Mouse (Mus musculus) megakaryocyte, embryonic 14.5 days (primary cell): ENCODE results near the gene Dgcr6. TPM values are rescaled to one million over a fixed set of nuclear protein-coding genes. Genes with fewer than 3 reads are reported as not detected.
A peak's percentile ranks its signal among the peaks of the same experiment; 100 is the strongest.

Experiments
- H3K27me3 ChIP-seq: replicated peaks from 2 replicates; pipeline ENCODE3; 2012; ENCODE audit warnings: inconsistent platforms
- H3K36me3 ChIP-seq: replicated peaks from 2 replicates; pipeline ENCODE3; 2012; ENCODE audit warnings: low read length, inconsistent platforms, mixed read lengths
- H3K4me1 ChIP-seq: 2 replicates; pipeline ENCODE4 v1.6.1; 2012; ENCODE audit warnings: inconsistent platforms
- H3K4me3 ChIP-seq: replicated peaks from 2 replicates; pipeline ENCODE3; 2012; ENCODE audit warnings: moderate library complexity, mild to moderate bottlenecking, inconsistent platforms
- H3K9me3 ChIP-seq: 2 replicates; pipeline ENCODE4 v1.6.1; 2012; ENCODE audit warnings: inconsistent platforms
- FLI1 ChIP-seq: IDR thresholded peaks from 2 replicates; pipeline ENCODE4 v1.6.1; 2012; ENCODE audit warnings: low read length, inconsistent platforms, mixed read lengths
- GATA1 ChIP-seq: IDR thresholded peaks from 3 replicates; pipeline ENCODE4 v1.6.1; 2012; ENCODE audit warnings: mixed read lengths, low read length, inconsistent platforms, borderline replicate concordance
- polyA plus RNA-seq: library from polyadenylated mRNA; stranded (reverse); fragments of >175 nt; gene quantifications from 2 replicates; pipeline ENCODE4 v1.2.3, GENCODE M21; 2012; ENCODE audit warnings: low replicate concordance; ENCODE audit not compliant: insufficient read depth

Dgcr6 gene
- polyA plus RNA-seq, 1 experiment: 17.8 TPM

GRCm38 (mm10) chr16:18082291-18082690 lies 29.6 kb downstream of the Dgcr6 start:
- H3K4me3 ChIP-seq: no peak overlapping the region
- no peaks in the 10 kb centered on the region for H3K9me3 ChIP-seq
- TF ChIP-seq GATA1 (no peak), FLI1 (no peak)
- peaks cover 95% of the 10 kb centered on the region for H3K36me3 ChIP-seq
- no peaks in the 10 kb centered on the region for H3K27me3 ChIP-seq
- H3K4me1 ChIP-seq: peaks cover 77% of the 10 kb centered on the region

DNA sequence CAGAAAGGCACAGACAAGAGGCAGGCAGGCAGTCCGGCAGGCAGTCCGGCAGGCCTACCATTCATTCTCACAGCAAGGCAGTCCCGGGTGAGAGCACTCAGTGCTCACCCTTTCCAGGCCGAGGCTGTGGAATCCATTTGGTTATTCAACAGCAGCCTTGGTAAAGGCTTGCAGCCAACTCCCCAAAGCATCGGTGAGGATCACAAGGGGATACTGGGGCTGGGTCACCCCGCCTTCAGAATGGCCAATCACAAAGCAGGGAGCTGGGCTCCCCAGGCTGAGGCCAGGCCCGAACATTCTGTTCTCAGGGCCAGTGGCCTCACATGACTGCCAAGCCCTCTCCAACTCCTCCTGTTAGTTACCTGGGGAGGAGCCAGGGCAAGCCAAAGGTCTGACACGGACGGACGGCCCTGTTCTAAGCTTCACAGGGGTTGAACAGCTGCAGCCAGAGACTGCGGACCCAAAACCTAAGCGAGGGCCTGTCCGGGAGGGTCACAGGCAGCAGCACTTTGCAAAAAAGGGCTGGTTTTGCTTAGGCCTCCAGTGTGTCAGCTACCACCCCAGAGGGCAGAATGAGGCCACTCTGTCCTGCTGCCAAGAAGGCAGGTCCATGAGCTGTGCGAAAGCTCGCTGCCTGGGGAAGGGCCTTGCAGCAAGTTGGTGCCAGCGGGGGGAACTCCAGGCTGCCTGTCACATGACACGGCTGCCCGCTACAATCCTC lies 30.7 kb downstream of the Dgcr6 start:
- peaks cover 88% of the 10 kb centered on the region for H3K36me3 ChIP-seq
- TF ChIP-seq GATA1: no peak
- peaks cover 86% of the 10 kb centered on the region for H3K4me1 ChIP-seq
- no peaks in the 10 kb centered on the region for H3K27me3 ChIP-seq
- H3K9me3 ChIP-seq: no peaks in the 10 kb centered on the region
- H3K4me3 ChIP-seq: no peak overlapping the region

GRCm38 (mm10) chr16:18084262-18084661 lies 31.6 kb downstream of the Dgcr6 start:
- no peak for TF ChIP-seq GATA1
- no peak for TF ChIP-seq FLI1
- Histone ChIP-seq H3K4me3 (no peak overlapping the region), H3K4me1 (peaks cover 93% of the 10 kb centered on the region), H3K27me3 (no peaks in the 10 kb centered on the region), H3K36me3 (peaks cover 80% of the 10 kb centered on the region), H3K9me3 (no peaks in the 10 kb centered on the region)

DNA sequence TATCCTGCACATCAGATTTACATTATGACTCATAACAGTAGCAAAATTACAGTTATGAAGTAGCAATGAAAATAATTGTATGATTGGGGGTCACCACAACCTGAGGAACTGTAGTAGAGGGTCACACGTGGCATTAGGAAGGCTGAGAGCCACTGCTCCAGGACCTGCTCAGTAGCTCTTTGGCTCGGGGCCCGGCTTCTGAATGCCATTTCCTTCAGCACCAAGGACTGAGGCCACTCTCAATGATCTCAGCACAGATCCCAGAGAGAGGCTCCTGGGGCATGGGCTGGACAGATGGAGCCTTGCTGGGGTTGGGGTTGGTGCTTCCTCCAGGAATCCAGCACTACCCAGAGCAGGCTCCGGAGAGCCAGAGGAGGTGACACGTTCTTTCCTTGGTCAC lies 34.4 kb downstream of the Dgcr6 start:
- H3K4me1 ChIP-seq: peaks cover 97% of the 10 kb centered on the region
- H3K4me3 ChIP-seq: peak overlapping the region; percentile 99
- TF ChIP-seq GATA1: no peak
- TF ChIP-seq FLI1: no peak
- H3K27me3 ChIP-seq: no peaks in the 10 kb centered on the region
- peaks cover 54% of the 10 kb centered on the region for H3K36me3 ChIP-seq
- no peaks in the 10 kb centered on the region; the same call in 1 of the 2 replicates for H3K9me3 ChIP-seq

GRCm38 (mm10) chr16:18096348-18096747 lies 43.7 kb downstream of the Dgcr6 start:
- Histone ChIP-seq H3K36me3 (peaks cover 40% of the 10 kb centered on the region), H3K4me3 (peak overlapping the region; percentile 71), H3K9me3 (peaks cover 39% of the 10 kb centered on the region), H3K27me3 (peaks cover 4% of the 10 kb centered on the region), H3K4me1 (peaks cover 44% of the 10 kb centered on the region)
- TF ChIP-seq FLI1: no peak
- TF ChIP-seq GATA1: no peak

DNA sequence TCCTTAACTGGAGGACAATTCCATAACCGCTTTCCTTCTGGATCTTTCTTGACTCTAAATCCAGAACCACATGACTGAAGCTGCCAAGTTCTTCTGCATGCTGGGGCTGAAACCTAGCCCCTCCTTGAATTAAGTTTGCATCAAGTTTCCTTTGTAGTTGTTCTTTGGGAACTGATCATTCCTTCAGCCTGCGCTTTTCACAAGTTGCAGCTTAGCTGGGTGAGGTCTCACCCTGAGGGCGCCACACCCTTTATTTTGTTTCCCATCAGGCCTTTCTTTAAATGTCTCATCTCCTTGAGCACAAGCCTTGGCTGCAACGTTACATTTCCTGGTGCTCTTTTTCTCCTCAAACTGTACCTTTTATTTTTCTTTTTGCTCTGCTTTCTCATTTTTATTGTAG lies 50.2 kb downstream of the Dgcr6 start:
- Histone ChIP-seq H3K36me3 (peaks cover 16% of the 10 kb centered on the region), H3K9me3 (peaks cover 28% of the 10 kb centered on the region), H3K27me3 (peaks cover 31% of the 10 kb centered on the region), H3K4me3 (no peak overlapping the region), H3K4me1 (peaks cover 33% of the 10 kb centered on the region)
- TF ChIP-seq GATA1 (no peak), FLI1 (no peak)

GRCm38 (mm10) chr16:18103366-18103765 lies 50.7 kb downstream of the Dgcr6 start:
- H3K4me3 ChIP-seq: no peak overlapping the region
- TF ChIP-seq GATA1: no peak
- no peak for TF ChIP-seq FLI1
- H3K4me1 ChIP-seq: peaks cover 37% of the 10 kb centered on the region
- peaks cover 16% of the 10 kb centered on the region for H3K36me3 ChIP-seq
- peaks cover 31% of the 10 kb centered on the region for H3K27me3 ChIP-seq
- H3K9me3 ChIP-seq: peaks cover 28% of the 10 kb centered on the region

- Histone ChIP-seq H3K9me3 (peaks cover 29% of the 10 kb centered on the region), H3K4me3 (no peak overlapping the region), H3K4me1 (peaks cover 42% of the 10 kb centered on the region), H3K27me3 (peaks cover 31% of the 10 kb centered on the region), H3K36me3 (peaks cover 16% of the 10 kb centered on the region)
- TF ChIP-seq FLI1 (no peak), GATA1 (no peak)
Measured at GRCm38 (mm10) chr16:18103808-18104207, 51.1 kb downstream of the Dgcr6 start.

GRCm38 (mm10) chr16:18108221-18108966 lies 55.7 kb downstream of the Dgcr6 start:
- H3K4me1 ChIP-seq: peaks cover 44% of the 10 kb centered on the region
- peaks cover 4% of the 10 kb centered on the region for H3K36me3 ChIP-seq
- H3K9me3 ChIP-seq: peaks cover 31% of the 10 kb centered on the region
- no peak overlapping the region for H3K4me3 ChIP-seq
- TF ChIP-seq FLI1: no peak
- TF ChIP-seq GATA1: 0 out of 3 replicates have a peak, but pooled peaks have one; percentile 22
- H3K27me3 ChIP-seq: peaks cover 25% of the 10 kb centered on the region

- Histone ChIP-seq H3K4me1 (peaks cover 49% of the 10 kb centered on the region), H3K4me3 (no peak overlapping the region), H3K9me3 (peaks cover 31% of the 10 kb centered on the region), H3K27me3 (peaks cover 28% of the 10 kb centered on the region), H3K36me3 (peaks cover 4% of the 10 kb centered on the region)
- TF ChIP-seq GATA1 (no peak), FLI1 (no peak)
Measured at GRCm38 (mm10) chr16:18111042-18111441, 58.4 kb downstream of the Dgcr6 start.

GRCm38 (mm10) chr16:18116467-18116866 lies 63.8 kb downstream of the Dgcr6 start:
- Histone ChIP-seq H3K4me1 (peaks cover 65% of the 10 kb centered on the region), H3K36me3 (peaks cover 3% of the 10 kb centered on the region), H3K27me3 (peaks cover 22% of the 10 kb centered on the region), H3K4me3 (no peak overlapping the region), H3K9me3 (peaks cover 4% of the 10 kb centered on the region)
- no peak for TF ChIP-seq GATA1
- TF ChIP-seq FLI1: no peak
